Mouse (Mus musculus): Measurements from ENCODE around the gene 4930402F06Rik. TPM values are rescaled to one million over a fixed set of nuclear protein-coding genes. Genes with fewer than 3 reads are reported as not detected.
A peak's percentile ranks its signal among the peaks of the same experiment; 100 is the strongest.

The 4930402F06Rik gene
- total RNA-seq, 2 experiments from 2014 or later: not detected

- intact Hi-C loops (cut with DNase I): no loop called here
- DNase-seq (ENCODE audit: low spot score): no peak
Observed at GRCm38 (mm10) chr2:35370686-35371085, 26.3 kb downstream of the 4930402F06Rik start.

- no peak for DNase-seq (ENCODE audit: low spot score)
- intact Hi-C loops (cut with DNase I): no loop called here
Observed at GRCm38 (mm10) chr2:35367629-35368028, 29.3 kb downstream of the 4930402F06Rik start, which contains the start of gene 4930568D16Rik. Gene 4930568D16Rik, minus strand, starts transcription at chr2:35367729.

GRCm38 (mm10) chr2:35349184-35349583 lies 47.8 kb downstream of the 4930402F06Rik start:
- DNase-seq (ENCODE audit: low spot score): no peak
- intact Hi-C loops (cut with DNase I): loop anchor here (1.0 to 5.0 kb wide), 2 partner anchors 51 to 137 kb away; no protein-coding TSS in a partner anchor

GRCm38 (mm10) chr2:35345984-35346383 lies 51.0 kb downstream of the 4930402F06Rik start:
- intact Hi-C loops (cut with DNase I): loop anchor here (5.0 kb wide), 1 partner anchor 134 kb away; no protein-coding TSS in a partner anchor
- no peak for DNase-seq (ENCODE audit: low spot score)

- intact Hi-C loops (cut with DNase I): no loop called here
- no peak for DNase-seq (ENCODE audit: low spot score)
Observed at GRCm38 (mm10) chr2:35342605-35343004, 54.4 kb downstream of the 4930402F06Rik start.

GRCm38 (mm10) chr2:35338707-35339106 lies 58.3 kb downstream of the 4930402F06Rik start:
- DNase-seq (ENCODE audit: low spot score): peak; percentile 51
- intact Hi-C loops (cut with DNase I): loop anchor here (5.0 kb wide), 1 partner anchor 136 kb away; the partner anchor contains the start of gene Rab14

GRCm38 (mm10) chr2:35338036-35338435 lies 58.9 kb downstream of the 4930402F06Rik start:
- no peak for DNase-seq (ENCODE audit: low spot score)
- intact Hi-C loops (cut with DNase I): loop anchor here (5.0 kb wide), 1 partner anchor 136 kb away; the partner anchor contains the start of gene Rab14

- DNase-seq (ENCODE audit: low spot score): no peak
- intact Hi-C loops (cut with DNase I): loop anchor here (5.0 kb wide), 1 partner anchor 135 kb away; the partner anchor contains the start of gene Rab14
Observed at GRCm38 (mm10) chr2:35337419-35337818, 59.6 kb downstream of the 4930402F06Rik start.

GRCm38 (mm10) chr2:35336388-35337280 lies 60.3 kb downstream of the 4930402F06Rik start, which contains the start of gene Stom:
Gene Stom, minus strand, starts transcription at chr2:35336976.
- peak; percentile 99 for DNase-seq (ENCODE audit: low spot score)
- intact Hi-C loops (cut with DNase I): loop anchor here (5.0 kb wide), 1 partner anchor 134 kb away; the partner anchor contains the start of gene Rab14

- DNase-seq (ENCODE audit: low spot score): no peak
Observed at GRCm38 (mm10) chr2:35335620-35336019, 61.4 kb downstream of the 4930402F06Rik start.

GRCm38 (mm10) chr2:35333670-35334069 lies 63.3 kb downstream of the 4930402F06Rik start:
- intact Hi-C loops (cut with DNase I): no loop called here
- DNase-seq (ENCODE audit: low spot score): no peak

More at GRCm38 (mm10) chr2:35335620-35336019, 61.4 kb downstream of the 4930402F06Rik start:
- intact Hi-C loops (cut with DNase I): loop anchor here (5.0 kb wide), 1 partner anchor 133 kb away; the partner anchor contains the start of gene Rab14

- intact Hi-C loops (cut with DNase I): no loop called here
- DNase-seq (ENCODE audit: low spot score): no peak
Observed at GRCm38 (mm10) chr2:35331205-35331604, 65.8 kb downstream of the 4930402F06Rik start.

- intact Hi-C loops (cut with DNase I): no loop called here
- no peak for DNase-seq (ENCODE audit: low spot score)
Observed at GRCm38 (mm10) chr2:35329061-35329460, 67.9 kb downstream of the 4930402F06Rik start.

GRCm38 (mm10) chr2:35328064-35328792 lies 68.7 kb downstream of the 4930402F06Rik start:
- intact Hi-C loops (cut with DNase I): no loop called here
- no peak for DNase-seq (ENCODE audit: low spot score)

- intact Hi-C loops (cut with DNase I): no loop called here
- no peak for DNase-seq (ENCODE audit: low spot score)
Observed at GRCm38 (mm10) chr2:35327583-35327982, 69.4 kb downstream of the 4930402F06Rik start.

GRCm38 (mm10) chr2:35326931-35327330 lies 70.0 kb downstream of the 4930402F06Rik start:
- no peak for DNase-seq (ENCODE audit: low spot score)
- intact Hi-C loops (cut with DNase I): no loop called here

GRCm38 (mm10) chr2:35325930-35326329 lies 71.0 kb downstream of the 4930402F06Rik start:
- intact Hi-C loops (cut with DNase I): no loop called here
- no peak for DNase-seq (ENCODE audit: low spot score)

Measured in heart, postnatal 25 days (tissue).